Mouse (Mus musculus) kidney, adult 2 months (tissue): Measurements from ENCODE around the gene 2310033P09Rik.

ENCODE experiments used
- CTCF ChIP-seq: fragments of 200-500 bp; conservative IDR thresholded peaks from 2 replicates; pipeline ENCODE4 v1.5.1; 2011; ENCODE audit warnings: low read depth, mild to moderate bottlenecking, control low read depth, low read length, moderate library complexity, mixed read lengths; ENCODE audit not compliant: insufficient read depth, insufficient read length
- POLR2A ChIP-seq: fragments of 200-500 bp; IDR thresholded peaks from one replicate; pipeline ENCODE4 v1.6.1; 2011; ENCODE audit warnings: low read depth, low read length, control low read depth

GRCm38 (mm10) chr11:59221604-59222003, 13.5 kb downstream of the 2310033P09Rik start:
- TF ChIP-seq CTCF (no peak), POLR2A (no peak)
